Mouse (Mus musculus): ENCODE data around the gene Dennd1a.

DNA sequence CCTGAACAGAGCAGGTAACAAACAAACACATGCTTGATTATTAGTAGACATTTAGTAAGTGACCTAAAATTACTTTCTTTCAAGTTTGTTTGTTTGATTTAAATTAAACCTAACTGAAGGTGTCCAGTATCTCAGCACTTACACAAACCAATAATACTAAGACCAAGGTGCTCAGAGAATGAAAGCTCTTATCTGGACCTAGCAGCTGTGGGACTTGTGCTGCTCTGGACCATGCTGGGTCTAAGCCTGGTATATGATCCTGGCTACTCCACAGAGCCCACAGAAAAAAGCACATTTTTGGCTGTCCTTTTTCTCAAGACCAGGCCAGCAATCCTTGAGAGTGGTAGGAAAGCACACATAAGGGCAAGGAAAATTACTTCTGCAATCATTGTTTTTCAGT is 193.2 kb downstream of the Dennd1a start:
- no peak for TF ChIP-seq CTCF (conservative IDR thresholded peaks at IDR 0.05; ENCODE audit: low read length)
- no peak for TF ChIP-seq NANOG (IDR thresholded peaks at IDR 0.05; ENCODE audit: borderline replicate concordance, low read length)
- TF ChIP-seq POU5F1 (IDR thresholded peaks at IDR 0.05; ENCODE audit: borderline replicate concordance, low read length): no peak
